Mouse (Mus musculus): Measurements from ENCODE around the gene Rpl12. TPM values are rescaled to one million over a fixed set of nuclear protein-coding genes. Genes with fewer than 3 reads are reported as not detected.

The Rpl12 gene
- polyA plus RNA-seq, 1 experiment from 2014 or later, result 111 TPM

Other genes with a start within 250 kb of the Rpl12 start
- 90.3 and 99.9 TPM in 2 replicates for gene Cdk9, start 248.5 kb upstream of the Rpl12 start, polyA plus RNA-seq (2015; fragmentation: Nextera tagmentation; extraction: Ambion mirVana)
- 23.5 and 29.2 TPM in 2 replicates for gene Sh2d3c, start 240.5 kb upstream of the Rpl12 start, polyA plus RNA-seq (2015; fragmentation: Nextera tagmentation; extraction: Ambion mirVana)
- 1.6 and 2.5 TPM in 2 replicates for gene 6330409D20Rik, start 220.5 kb upstream of the Rpl12 start, polyA plus RNA-seq (2015; fragmentation: Nextera tagmentation; extraction: Ambion mirVana)
- 55.8 and 62.2 TPM in 2 replicates for gene Tor2a, start 204.3 kb upstream of the Rpl12 start, polyA plus RNA-seq (2015; fragmentation: Nextera tagmentation; extraction: Ambion mirVana)
- gene Ttc16, start 185.9 kb upstream of the Rpl12 start, polyA plus RNA-seq (2015; fragmentation: Nextera tagmentation; extraction: Ambion mirVana), result 0.43 and 0.48 TPM in 2 replicates
- 4.6 and 5.4 TPM in 2 replicates for gene Ptrh1, start 185.8 kb upstream of the Rpl12 start, polyA plus RNA-seq (2015; fragmentation: Nextera tagmentation; extraction: Ambion mirVana)
- gene Cfap157, start 177.1 kb upstream of the Rpl12 start, polyA plus RNA-seq (2015; fragmentation: Nextera tagmentation; extraction: Ambion mirVana), result 0.45 and 1.4 TPM in 2 replicates
- 97.5 and 109 TPM in 2 replicates for gene Stxbp1, start 114.3 kb upstream of the Rpl12 start, polyA plus RNA-seq (2015; fragmentation: Nextera tagmentation; extraction: Ambion mirVana)
- gene Fam129b, start 85.4 kb upstream of the Rpl12 start, polyA plus RNA-seq (2015; fragmentation: Nextera tagmentation; extraction: Ambion mirVana), result 21.1 and 23.7 TPM in 2 replicates
- 14.8 and 15.5 TPM in 2 replicates for gene Lrsam1, start 55 bp downstream of the Rpl12 start, polyA plus RNA-seq (2015; fragmentation: Nextera tagmentation; extraction: Ambion mirVana)
- gene Slc2a8, start 20.5 kb downstream of the Rpl12 start, polyA plus RNA-seq (2015; fragmentation: Nextera tagmentation; extraction: Ambion mirVana), result 15.4 and 18.3 TPM in 2 replicates
- 12.1 and 12.2 TPM in 2 replicates for gene Garnl3, start 170.1 kb downstream of the Rpl12 start, polyA plus RNA-seq (2015; fragmentation: Nextera tagmentation; extraction: Ambion mirVana)